Mouse (Mus musculus) CH12.LX (cell line): Measurements from ENCODE around the gene Rps6ka2. TPM values are rescaled to one million over a fixed set of nuclear protein-coding genes. Genes with fewer than 3 reads are reported as not detected.

ENCODE experiments used
- DNase-seq: peaks from one replicate; pipeline ENCODE4 v3.0.0-alpha.2; 2013; ENCODE audit errors: extremely low read depth
- H3K27ac ChIP-seq: 2 replicates; pipeline ENCODE4 v1.5.1; 2012; ENCODE audit warnings: low read depth, mild to moderate bottlenecking, control low read depth, moderate library complexity; ENCODE audit not compliant: insufficient read depth
- H3K27me3 ChIP-seq: replicated peaks from 2 replicates; pipeline ENCODE3; 2012; ENCODE audit warnings: inconsistent platforms
- H3K36me3 ChIP-seq, 2 experiments: replicated peaks in 1 of 2; 2 replicates each; pipeline versions ENCODE3 to v1.6.1; 2012; ENCODE audit warnings: inconsistent platforms in 1 of 2, low read length in 1 of 2, mild to moderate bottlenecking in 1 of 2, mixed read lengths in 1 of 2, moderate library complexity in 1 of 2; ENCODE audit not compliant: control insufficient read depth in 1 of 2, insufficient read depth in 1 of 2
- H3K4me1 ChIP-seq, 2 experiments: 2 replicates each; pipeline ENCODE4 v1.6.1; 2012; ENCODE audit warnings: inconsistent platforms in 1 of 2, moderate library complexity in 1 of 2; ENCODE audit not compliant: insufficient read depth in 2 of 2, control insufficient read depth in 1 of 2
- H3K4me2 ChIP-seq: 2 replicates; pipeline ENCODE4 v1.6.1; 2012; ENCODE audit warnings: low read depth, mild to moderate bottlenecking, control low read depth; ENCODE audit not compliant: poor library complexity, insufficient read depth, severe bottlenecking
- H3K4me3 ChIP-seq, 3 experiments: fragments of 150-350 bp in 1 of 3; sonication (generic) in 1 of 3; replicated peaks in 1 of 3; 2 replicates each; pipeline versions ENCODE3 to v1.5.1; 2011 to 2012; ENCODE audit warnings: low read depth in 2 of 3, low read length in 2 of 3, mild to moderate bottlenecking in 2 of 3, moderate library complexity in 2 of 3, control low read depth in 1 of 3, improper control_type of control experiment in 1 of 3, inconsistent platforms in 1 of 3, mixed read lengths in 1 of 3; ENCODE audit not compliant: poor library complexity in 1 of 3
- H3K79me2 ChIP-seq: replicated peaks from 2 replicates; pipeline ENCODE4 v1.6.1; 2012; ENCODE audit warnings: mild to moderate bottlenecking, moderate library complexity; ENCODE audit not compliant: control insufficient read depth, poor library complexity, insufficient read depth, severe bottlenecking; ENCODE audit errors: extremely low read depth
- H3K9ac ChIP-seq: 2 replicates; pipeline ENCODE4 v1.6.1; 2012; ENCODE audit warnings: low read depth, mild to moderate bottlenecking, control low read depth, moderate library complexity; ENCODE audit not compliant: insufficient read depth
- H3K9me3 ChIP-seq: replicated peaks from 2 replicates; pipeline ENCODE3; 2012; ENCODE audit warnings: low read length, inconsistent platforms, mixed read lengths
- BHLHE40 ChIP-seq: IDR thresholded peaks from 2 replicates; pipeline ENCODE4 v1.6.1; 2011; ENCODE audit warnings: mild to moderate bottlenecking, low read depth, low read length, improper control_type of control experiment
- CHD2 ChIP-seq: IDR thresholded peaks from 2 replicates; pipeline ENCODE4 v1.6.1; 2011; ENCODE audit warnings: low read length, improper control_type of control experiment
- E2F4 ChIP-seq: IDR thresholded peaks from 2 replicates; pipeline ENCODE4 v1.6.1; 2011; ENCODE audit warnings: low read depth, low read length, improper control_type of control experiment; ENCODE audit not compliant: insufficient replicate concordance
- EP300 ChIP-seq: IDR thresholded peaks from 2 replicates; pipeline ENCODE4 v1.6.1; 2011; ENCODE audit warnings: low read length, improper control_type of control experiment
- GABPA ChIP-seq: IDR thresholded peaks from 2 replicates; pipeline ENCODE4 v1.6.1; 2012; ENCODE audit warnings: low read depth, low read length, improper control_type of control experiment, inconsistent platforms; ENCODE audit not compliant: insufficient replicate concordance
- HCFC1 ChIP-seq: IDR thresholded peaks from 2 replicates; pipeline ENCODE4 v1.6.1; 2012; ENCODE audit warnings: low read depth, mild to moderate bottlenecking, inconsistent platforms, low read length, improper control_type of control experiment
- IRF4 ChIP-seq: IDR thresholded peaks from 2 replicates; pipeline ENCODE4 v1.6.1; 2014; ENCODE audit warnings: low read depth, mild to moderate bottlenecking, inconsistent platforms, low read length, improper control_type of control experiment
- JUND ChIP-seq: conservative IDR thresholded peaks from 2 replicates; pipeline ENCODE4 v1.6.1; 2011; ENCODE audit warnings: low read depth, low read length, improper control_type of control experiment
- MAFK ChIP-seq: IDR thresholded peaks from 2 replicates; pipeline ENCODE4 v1.6.1; 2011; ENCODE audit warnings: low read length, improper control_type of control experiment; ENCODE audit not compliant: insufficient replicate concordance
- MAZ ChIP-seq: IDR thresholded peaks from 2 replicates; pipeline ENCODE4 v1.6.1; 2012; ENCODE audit warnings: low read depth, mild to moderate bottlenecking, inconsistent platforms, low read length, improper control_type of control experiment, moderate library complexity
- MEF2A ChIP-seq: IDR thresholded peaks from 2 replicates; pipeline ENCODE4 v1.6.1; 2014; ENCODE audit warnings: low read depth, mild to moderate bottlenecking, inconsistent platforms, low read length, improper control_type of control experiment, borderline replicate concordance
- MXI1 ChIP-seq: IDR thresholded peaks from 2 replicates; pipeline ENCODE4 v1.6.1; 2011; ENCODE audit warnings: mild to moderate bottlenecking, low read depth, low read length, improper control_type of control experiment
- MYC ChIP-seq: IDR thresholded peaks from 2 replicates; pipeline ENCODE4 v1.6.1; 2011; ENCODE audit warnings: low read depth, mild to moderate bottlenecking, improper control_type of control experiment, low read length
- NRF1 ChIP-seq: IDR thresholded peaks from 2 replicates; pipeline ENCODE4 v1.6.1; 2014; ENCODE audit warnings: low read depth, mild to moderate bottlenecking, inconsistent platforms, low read length, improper control_type of control experiment, moderate library complexity
- RCOR1 ChIP-seq: conservative IDR thresholded peaks from 2 replicates; pipeline ENCODE4 v1.6.1; 2012; ENCODE audit warnings: low read depth, mild to moderate bottlenecking, inconsistent platforms, low read length, improper control_type of control experiment
- TBP ChIP-seq: conservative IDR thresholded peaks from 2 replicates; pipeline ENCODE4 v1.6.1; 2011; ENCODE audit warnings: low read depth, low read length, improper control_type of control experiment
- TCF12 ChIP-seq: IDR thresholded peaks from 2 replicates; pipeline ENCODE4 v1.6.1; 2014; ENCODE audit warnings: low read depth, mild to moderate bottlenecking, inconsistent platforms, low read length, improper control_type of control experiment
- UBTF ChIP-seq: IDR thresholded peaks from 2 replicates; pipeline ENCODE4 v1.6.1; 2012; ENCODE audit warnings: low read depth, mild to moderate bottlenecking, inconsistent platforms, low read length, improper control_type of control experiment, moderate library complexity
- USF2 ChIP-seq: conservative IDR thresholded peaks from 2 replicates; pipeline ENCODE4 v1.6.1; 2011; ENCODE audit warnings: low read depth, low read length, improper control_type of control experiment
- ZC3H11A ChIP-seq: IDR thresholded peaks from 2 replicates; pipeline ENCODE4 v1.6.1; 2012; ENCODE audit warnings: low read depth, mild to moderate bottlenecking, inconsistent platforms, low read length, improper control_type of control experiment
- ZKSCAN1 ChIP-seq: IDR thresholded peaks from 2 replicates; pipeline ENCODE4 v1.6.1; 2012; ENCODE audit warnings: low read depth, inconsistent platforms, low read length, improper control_type of control experiment, borderline replicate concordance
- ZNF384 ChIP-seq: IDR thresholded peaks from 2 replicates; pipeline ENCODE4 v1.6.1; 2012; ENCODE audit warnings: low read depth, low read length, improper control_type of control experiment, inconsistent platforms
- dilution Hi-C: fragments of 300-500 bp; cut with MboI; formaldehyde crosslinking; loops from 2 replicates; pipeline ENCODE4 v1.14.3; 2020; ENCODE audit warnings: low sequenced_read_pairs; ENCODE audit not compliant: extremely low pct_unique_long_range_greater_than_20kb, extremely low pct_ligation_motif_present
- in situ Hi-C: fragments of 300-500 bp; cut with MboI; formaldehyde crosslinking; loops from 3 replicates; pipeline ENCODE4 v1.14.3; 2019; ENCODE audit warnings: low sequenced_read_pairs, low pct_ligation_motif_present, low pct_unique_long_range_greater_than_20kb, mixed read lengths
- polyA plus RNA-seq: library from polyadenylated mRNA; unstranded; fragments of >175 nt; gene quantifications from 2 replicates; pipeline ENCODE4 v1.2.1, GENCODE M21; 2012; ENCODE audit warnings: low read depth; ENCODE audit not compliant: insufficient read length
- total RNA-seq, 2 experiments: library from RNA; depleted of rRNA; stranded (reverse); fragments of 300-350 nt in 1 of 2; fragments of >200 nt in 1 of 2; gene quantifications; 2 replicates each; pipeline ENCODE4 v1.2.3; 2012 to 2014

The Rps6ka2 gene
- total and polyA plus RNA-seq, 3 experiments = 0.64 to 1.4 (median 0.91) TPM

DNA sequence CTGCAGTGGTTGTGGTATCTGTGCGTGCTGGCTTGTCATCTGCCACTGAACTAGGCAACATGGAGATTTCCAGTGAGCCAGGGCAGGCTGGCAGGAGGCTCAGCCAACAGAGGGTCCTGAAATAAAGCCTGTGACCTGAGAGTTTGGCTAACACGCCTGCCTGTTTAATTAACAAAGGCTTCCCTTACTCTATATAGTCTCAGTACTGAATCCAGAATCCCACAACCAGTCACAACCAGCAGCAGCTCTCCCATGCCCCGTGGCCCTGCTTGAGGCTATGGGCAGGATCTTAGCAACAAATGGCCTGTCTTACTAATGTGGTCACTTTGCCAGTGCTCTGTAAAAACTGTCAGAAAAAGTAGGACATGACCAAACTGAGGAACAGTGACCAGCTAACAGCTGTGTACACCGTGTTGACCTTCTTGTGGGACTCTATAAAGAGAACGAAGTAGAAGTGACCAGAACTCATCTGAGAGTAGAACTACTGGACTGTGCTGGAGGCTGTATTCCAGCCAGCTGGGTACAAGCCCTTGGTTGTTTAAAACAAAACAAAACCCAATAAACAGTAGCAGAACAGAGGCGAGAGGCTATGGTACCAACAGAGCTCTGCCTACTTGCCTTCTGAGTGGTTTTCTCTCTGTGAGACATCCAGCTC, 18.3 kb upstream of the Rps6ka2 start:
- H3K4me3 ChIP-seq = no peak overlapping the region
- no peaks in the 10 kb centered on the region for H3K79me2 ChIP-seq
- H3K27me3 ChIP-seq = peaks cover 5% of the 10 kb centered on the region
- H3K27ac ChIP-seq = no peak overlapping the region
- H3K4me2 ChIP-seq = no peak overlapping the region
- no peaks in the 10 kb centered on the region for H3K9me3 ChIP-seq
- H3K4me1 ChIP-seq = no peaks in the 10 kb centered on the region
- no peak for TF ChIP-seq BHLHE40
- no peak for TF ChIP-seq USF2
- no peak for TF ChIP-seq TCF12
- TF ChIP-seq JUND = no peak
- TF ChIP-seq MAZ = no peak
- no peak for TF ChIP-seq EP300
- no peak for TF ChIP-seq CHD2
- no peak for TF ChIP-seq RCOR1
- no peak for TF ChIP-seq MXI1
- no peak for TF ChIP-seq HCFC1
- TF ChIP-seq, all 38 proteins: peak for 0
- dilution Hi-C loops (no loop called here), in situ Hi-C loops (no loop called here)
- no peak for DNase-seq
- H3K36me3 ChIP-seq = no peaks in the 10 kb centered on the region
- H3K9ac ChIP-seq = no peak overlapping the region

DNA sequence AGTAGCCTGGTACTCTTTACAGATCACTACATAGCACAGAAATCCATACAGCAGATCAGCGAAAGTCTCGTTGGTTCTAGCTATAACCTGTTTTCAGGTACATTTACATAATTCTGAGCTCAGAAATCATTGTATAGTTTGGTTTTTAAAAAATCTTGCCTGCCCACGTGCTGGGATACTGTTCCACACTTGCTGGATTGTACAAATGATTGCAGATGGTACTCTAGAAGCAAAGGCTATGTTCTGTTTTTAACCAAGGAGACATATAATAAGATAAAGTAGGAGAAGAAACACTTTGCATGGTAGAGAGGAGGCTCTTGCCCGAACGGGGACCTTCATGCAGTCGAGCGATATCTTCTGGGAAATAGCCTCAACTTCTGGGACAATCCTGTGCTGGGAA, 17.3 kb upstream of the Rps6ka2 start:
- Histone ChIP-seq H3K79me2 (no peaks in the 10 kb centered on the region), H3K36me3 (no peaks in the 10 kb centered on the region), H3K4me2 (no peak overlapping the region), H3K27ac (no peak overlapping the region), H3K4me3 (no peak overlapping the region), H3K27me3 (peaks cover 5% of the 10 kb centered on the region), H3K9ac (no peak overlapping the region), H3K4me1 (no peaks in the 10 kb centered on the region), H3K9me3 (no peaks in the 10 kb centered on the region)
- in situ Hi-C loops = no loop called here
- no peak for DNase-seq
- dilution Hi-C loops = no loop called here
- TF ChIP-seq UBTF (no peak), CHD2 (no peak), GABPA (no peak), MAFK (no peak), NRF1 (no peak), EP300 (no peak), BHLHE40 (no peak), E2F4 (no peak), HCFC1 (no peak), IRF4 (no peak), TBP (no peak), ZKSCAN1 (no peak), MEF2A (no peak), ZC3H11A (no peak), ZNF384 (no peak), MYC (no peak), TCF12 (no peak)
